Mouse (Mus musculus): ENCODE measurements at regions not wholly inside any gene's neighbourhood (a gene's known extent, or its start where the extent isn't known, plus 50 kb on each side); places are given as distances from the start of the nearest gene placed in this dataset.
A peak's percentile ranks its signal among the peaks of the same experiment; 100 is the strongest.

DNA sequence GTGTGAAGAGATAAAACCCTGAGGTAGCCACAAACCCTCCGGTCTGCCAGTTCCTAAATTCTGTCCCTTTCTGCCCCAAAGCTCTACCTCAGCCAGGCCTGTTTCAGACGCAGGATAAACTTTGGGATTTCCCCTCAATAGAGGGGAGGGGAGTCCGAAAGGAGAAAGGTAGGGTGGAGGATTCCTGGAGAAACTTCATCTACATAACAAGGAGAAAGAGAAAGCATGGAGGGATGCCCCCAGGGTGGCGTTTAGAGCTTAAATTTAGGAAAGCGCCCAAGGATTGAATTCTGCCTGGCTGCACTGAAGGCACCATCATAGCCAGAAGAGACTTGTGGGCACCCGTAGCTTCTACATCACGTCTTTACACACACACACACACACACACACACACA, 124.9 kb upstream of the Med13l start:
- WGBS: 24% methylated on average over 7 of the region's 7 CpGs
- ATAC-seq (no peak), DNase-seq (no peak)
- Histone ChIP-seq H3K4me1 (ENCODE audit: insufficient read depth) (no peaks in the 10 kb centered on the region), H3K27ac (ENCODE audit: low read depth, low read length) (no peak overlapping the region), H3K27me3 (ENCODE audit: insufficient read depth, low read length) (no peaks in the 10 kb centered on the region), H3K4me3 (ENCODE audit: low read depth, low read length) (no peak overlapping the region), H3K4me2 (ENCODE audit: low read depth) (no peak overlapping the region), H3K9me3 (ENCODE audit: low read length) (no peaks in the 10 kb centered on the region), H3K9ac (no peak overlapping the region), H3K36me3 (ENCODE audit: insufficient read depth) (no peaks in the 10 kb centered on the region)
- TF ChIP-seq CTCF (IDR thresholded peaks at IDR 0.05; ENCODE audit: low read depth): no peak

DNA sequence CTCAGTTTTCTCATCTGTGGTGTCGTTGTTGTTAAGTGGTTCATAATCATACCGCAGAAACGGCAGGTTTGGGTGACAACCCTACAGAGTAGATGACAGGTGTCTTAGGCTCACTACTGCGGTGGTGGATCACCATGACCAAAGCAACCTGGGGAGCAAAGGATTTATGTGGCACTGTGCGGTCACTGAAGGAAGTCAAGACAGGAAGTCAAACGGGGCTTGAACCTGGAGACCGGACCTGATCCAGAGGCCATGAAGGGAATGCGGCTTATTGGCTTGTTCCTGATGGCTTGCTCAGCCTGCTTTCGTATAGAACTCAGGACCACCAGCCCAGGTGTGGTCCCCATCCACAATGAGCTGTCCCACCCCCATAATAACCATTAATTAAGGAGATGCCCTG, 124.4 kb upstream of the Med13l start:
- H3K9me3 ChIP-seq (ENCODE audit: low read length): no peaks in the 10 kb centered on the region
- H3K4me3 ChIP-seq (ENCODE audit: low read depth, low read length): no peak overlapping the region
- WGBS: 40% methylated on average over 9 of the region's 9 CpGs
- no peaks in the 10 kb centered on the region for H3K27me3 ChIP-seq (ENCODE audit: insufficient read depth, low read length)
- no peak for DNase-seq
- no peaks in the 10 kb centered on the region for H3K36me3 ChIP-seq (ENCODE audit: insufficient read depth)
- no peak overlapping the region for H3K9ac ChIP-seq
- no peak for TF ChIP-seq CTCF (IDR thresholded peaks at IDR 0.05; ENCODE audit: low read depth)
- H3K4me1 ChIP-seq (ENCODE audit: insufficient read depth): no peaks in the 10 kb centered on the region
- H3K27ac ChIP-seq (ENCODE audit: low read depth, low read length): no peak overlapping the region
- no peak overlapping the region for H3K4me2 ChIP-seq (ENCODE audit: low read depth)
- no peak for ATAC-seq

DNA sequence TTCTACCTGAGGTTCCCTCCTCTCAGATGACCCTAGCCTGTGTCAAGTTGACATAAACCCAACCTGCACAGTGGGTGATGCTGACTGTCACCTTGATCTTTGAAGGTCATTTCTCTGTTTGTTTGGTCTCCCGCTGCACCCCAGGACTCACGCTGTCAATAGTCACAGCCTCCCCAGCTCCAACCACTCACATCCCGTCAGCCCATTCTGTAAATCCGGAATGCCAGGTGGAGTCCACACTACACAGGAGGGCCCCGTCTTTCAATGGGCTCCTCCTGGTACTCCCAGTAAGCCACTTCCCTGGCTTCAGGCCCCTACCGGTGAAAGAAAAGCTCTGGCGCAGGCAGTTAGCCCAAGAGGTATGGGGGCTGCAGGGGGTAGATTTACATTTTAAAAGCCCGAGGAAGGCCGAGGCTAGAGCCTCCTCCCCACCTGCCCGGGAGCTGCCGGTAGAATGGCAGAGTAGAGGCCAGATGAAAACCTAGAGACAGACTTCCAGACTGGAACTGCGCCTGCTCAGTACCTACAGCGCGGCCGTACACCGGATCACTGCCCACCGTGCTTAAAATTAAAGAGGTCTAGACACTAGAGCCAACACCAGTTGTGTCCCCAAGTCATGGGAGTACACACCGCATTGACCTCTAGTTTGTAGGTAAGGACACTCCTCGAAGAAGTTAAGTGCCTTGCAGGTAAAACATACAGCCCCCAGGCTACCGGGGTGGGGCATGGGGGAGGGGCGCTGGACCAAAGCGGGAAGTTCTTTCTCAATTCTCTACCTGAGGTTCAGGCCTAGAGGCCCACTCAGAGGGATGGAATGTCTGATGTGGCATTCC, 123.8 kb upstream of the Med13l start:
- Histone ChIP-seq H3K9me3 (ENCODE audit: low read length) (no peaks in the 10 kb centered on the region), H3K9ac (no peak overlapping the region), H3K36me3 (ENCODE audit: insufficient read depth) (no peaks in the 10 kb centered on the region), H3K4me3 (ENCODE audit: low read depth, low read length) (no peak overlapping the region), H3K27ac (ENCODE audit: low read depth, low read length) (no peak overlapping the region), H3K4me2 (ENCODE audit: low read depth) (no peak overlapping the region), H3K27me3 (ENCODE audit: insufficient read depth, low read length) (no peaks in the 10 kb centered on the region), H3K4me1 (ENCODE audit: insufficient read depth) (no peaks in the 10 kb centered on the region)
- ATAC-seq (no peak), DNase-seq (no peak)
- no peak for TF ChIP-seq CTCF (IDR thresholded peaks at IDR 0.05; ENCODE audit: low read depth)
- 20% methylated on average over 22 of the region's 22 CpGs for WGBS

DNA sequence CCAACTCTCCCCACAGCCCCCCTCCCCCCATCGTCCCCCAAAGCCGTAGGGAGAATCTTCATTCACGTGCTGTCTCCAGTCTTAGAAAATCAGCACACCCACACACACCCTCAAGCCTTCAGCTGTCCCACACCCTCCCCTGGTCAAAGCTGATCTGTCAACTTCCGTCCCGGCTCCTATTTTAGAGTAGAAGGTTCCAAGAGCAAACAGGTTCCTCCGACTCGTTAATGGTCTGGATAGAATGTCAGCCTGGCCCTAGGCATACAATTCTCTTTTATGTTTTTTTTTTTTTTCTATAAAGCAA, 123.2 kb upstream of the Med13l start:
- no peak for ATAC-seq
- H3K4me3 ChIP-seq (ENCODE audit: low read depth, low read length): no peak overlapping the region

DNA sequence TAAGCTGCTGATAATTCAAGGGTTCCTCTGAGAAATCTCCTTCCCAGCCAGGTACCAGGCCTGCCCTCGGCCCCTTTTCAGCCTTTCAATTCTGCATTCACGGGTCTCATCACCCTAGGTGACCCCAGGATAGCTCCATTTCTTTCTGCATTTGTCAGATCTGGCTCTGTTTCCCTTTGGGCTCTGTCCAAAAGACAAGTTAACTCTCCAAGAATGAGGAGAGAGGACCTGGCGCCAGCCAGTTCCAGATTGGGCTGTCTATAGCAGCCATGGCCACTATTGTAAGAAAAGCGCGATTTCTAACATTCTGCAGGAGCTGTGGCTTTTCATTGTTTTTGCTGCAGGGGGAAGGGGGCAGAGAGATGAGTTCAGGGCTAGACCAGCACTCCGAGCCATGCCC, 122.5 kb upstream of the Med13l start:
- Histone ChIP-seq H3K4me2 (ENCODE audit: low read depth) (no peak overlapping the region), H3K27me3 (ENCODE audit: insufficient read depth, low read length) (no peaks in the 10 kb centered on the region), H3K4me3 (ENCODE audit: low read depth, low read length) (no peak overlapping the region), H3K36me3 (ENCODE audit: insufficient read depth) (no peaks in the 10 kb centered on the region), H3K9me3 (ENCODE audit: low read length) (no peaks in the 10 kb centered on the region), H3K4me1 (ENCODE audit: insufficient read depth) (no peaks in the 10 kb centered on the region), H3K9ac (no peak overlapping the region), H3K27ac (ENCODE audit: low read depth, low read length) (no peak overlapping the region)
- TF ChIP-seq CTCF (IDR thresholded peaks at IDR 0.05; ENCODE audit: low read depth): peak; percentile 24; the same call in 1 of the 2 replicates
- WGBS: 21% methylated on average over 6 of the region's 6 CpGs
- DNase-seq (peak; percentile 69), ATAC-seq (no peak)

More for the DNA sequence above, 123.2 kb upstream of the Med13l start:
- no peak overlapping the region for H3K4me2 ChIP-seq (ENCODE audit: low read depth)
- no peak overlapping the region for H3K9ac ChIP-seq
- no peak overlapping the region for H3K27ac ChIP-seq (ENCODE audit: low read depth, low read length)
- H3K27me3 ChIP-seq (ENCODE audit: insufficient read depth, low read length): no peaks in the 10 kb centered on the region
- 32% methylated on average over 7 of the region's 7 CpGs for WGBS
- TF ChIP-seq CTCF (IDR thresholded peaks at IDR 0.05; ENCODE audit: low read depth): no peak
- H3K9me3 ChIP-seq (ENCODE audit: low read length): no peaks in the 10 kb centered on the region
- no peak for DNase-seq
- no peaks in the 10 kb centered on the region for H3K4me1 ChIP-seq (ENCODE audit: insufficient read depth)
- no peaks in the 10 kb centered on the region for H3K36me3 ChIP-seq (ENCODE audit: insufficient read depth)

DNA sequence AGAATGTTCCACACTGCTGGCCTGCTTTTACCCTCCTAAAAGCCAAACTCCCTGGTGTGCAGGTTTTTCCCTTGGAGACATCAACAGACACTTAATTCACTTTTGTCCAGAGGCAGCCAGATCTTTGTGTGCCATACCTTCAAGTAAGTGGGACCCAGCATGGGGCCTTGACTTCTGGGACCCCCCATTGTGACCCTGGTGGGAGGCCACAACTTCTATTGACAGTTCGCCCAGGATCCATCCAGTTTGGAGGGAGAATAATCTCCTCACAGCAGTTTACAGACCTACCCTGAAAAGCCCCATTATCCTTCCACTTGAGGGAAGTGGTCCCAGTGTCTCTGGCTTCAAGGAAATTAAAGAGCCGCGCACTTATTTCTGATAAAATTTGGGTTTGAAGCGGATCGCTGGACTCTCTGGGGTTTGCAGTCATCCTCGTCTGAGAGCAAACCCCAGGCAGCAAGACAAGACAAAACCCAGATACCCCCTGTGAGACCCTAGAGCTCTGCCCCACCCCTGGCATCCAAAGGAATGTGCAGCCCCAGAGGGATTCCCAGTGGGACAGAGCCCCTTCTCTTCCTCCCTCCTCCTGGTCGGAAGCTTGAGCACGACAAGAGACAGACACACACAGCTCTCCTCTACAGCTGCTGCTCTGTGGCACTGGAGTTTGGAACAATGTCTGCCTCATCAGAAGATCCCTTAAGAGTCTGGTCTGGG, 115.8 kb upstream of the Med13l start:
- Histone ChIP-seq H3K36me3 (ENCODE audit: insufficient read depth) (no peaks in the 10 kb centered on the region), H3K9me3 (ENCODE audit: low read length) (no peaks in the 10 kb centered on the region)
- WGBS: 19% methylated on average over 8 of the region's 8 CpGs

DNA sequence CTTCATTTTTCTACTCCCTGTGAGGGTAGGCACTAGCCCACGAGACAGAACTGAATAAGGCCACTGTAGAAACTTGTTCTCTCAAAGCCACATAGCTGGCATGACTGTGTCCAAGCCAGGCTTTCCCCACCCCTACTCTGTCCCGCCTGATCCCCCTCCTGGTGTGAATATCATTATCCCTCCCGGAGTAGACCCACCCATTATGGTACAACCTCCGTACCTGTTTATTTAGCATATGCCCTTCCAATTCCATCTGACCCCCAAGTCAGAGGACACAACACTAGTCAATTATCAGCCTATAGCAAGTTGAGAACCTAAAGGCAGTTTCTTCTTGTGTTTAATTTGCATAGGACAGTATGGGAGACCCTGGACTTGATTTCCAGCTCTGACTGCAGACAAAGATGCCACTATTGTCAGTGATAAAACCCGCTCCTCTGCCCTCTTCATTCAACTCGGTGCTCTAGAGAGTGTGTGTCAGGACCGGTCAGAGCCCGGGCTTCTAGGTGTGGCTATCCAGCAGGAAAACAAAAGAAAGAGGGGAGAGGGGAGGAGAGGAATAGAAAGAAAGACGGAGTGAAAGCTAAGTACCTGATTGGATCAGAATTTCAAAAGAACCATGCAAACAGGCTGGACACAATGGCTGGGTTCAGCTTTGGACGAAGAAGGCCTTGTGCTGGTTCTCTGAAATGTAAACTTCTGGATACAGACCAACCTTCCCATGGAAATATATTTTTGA, 115.1 kb upstream of the Med13l start:
- Histone ChIP-seq H3K4me1 (ENCODE audit: insufficient read depth) (no peaks in the 10 kb centered on the region), H3K9ac (no peak overlapping the region), H3K36me3 (ENCODE audit: insufficient read depth) (no peaks in the 10 kb centered on the region), H3K9me3 (ENCODE audit: low read length) (no peaks in the 10 kb centered on the region), H3K27ac (ENCODE audit: low read depth, low read length) (no peak overlapping the region), H3K27me3 (ENCODE audit: insufficient read depth, low read length) (no peaks in the 10 kb centered on the region), H3K4me2 (ENCODE audit: low read depth) (no peak overlapping the region), H3K4me3 (ENCODE audit: low read depth, low read length) (no peak overlapping the region)
- TF ChIP-seq CTCF (IDR thresholded peaks at IDR 0.05; ENCODE audit: low read depth): no peak
- DNase-seq (no peak), ATAC-seq (no peak)
- 22% methylated on average over 10 of the region's 10 CpGs for WGBS

More for the DNA sequence above, 115.8 kb upstream of the Med13l start:
- no peaks in the 10 kb centered on the region for H3K4me1 ChIP-seq (ENCODE audit: insufficient read depth)
- no peak for ATAC-seq
- no peak for TF ChIP-seq CTCF (IDR thresholded peaks at IDR 0.05; ENCODE audit: low read depth)
- no peak overlapping the region for H3K4me3 ChIP-seq (ENCODE audit: low read depth, low read length)
- H3K27me3 ChIP-seq (ENCODE audit: insufficient read depth, low read length): no peaks in the 10 kb centered on the region
- no peak for DNase-seq
- H3K4me2 ChIP-seq (ENCODE audit: low read depth): no peak overlapping the region
- H3K9ac ChIP-seq: no peak overlapping the region
- H3K27ac ChIP-seq (ENCODE audit: low read depth, low read length): no peak overlapping the region

Data from forebrain, postnatal 0 days (tissue).